Mouse (Mus musculus) heart, postnatal 36 days (tissue): Measurements from ENCODE around the gene Zfp2. TPM values are rescaled to one million over a fixed set of nuclear protein-coding genes. Genes with fewer than 3 reads are reported as not detected.

Source experiments
- DNase-seq, 2 experiments: peaks; one replicate each; pipeline ENCODE4 v3.0.0; 2021 to 2022
- intact Hi-C: fragments of 180-260 bp; cut with DNase I; formaldehyde crosslinking; loops from one replicate; pipeline ENCODE4 v1.15.1; 2025
- total RNA-seq, 2 experiments: library from RNA; stranded (reverse); gene quantifications; 2 replicates each; pipeline ENCODE4 v1.2.3; 2021

Zfp2 gene
- 1 to 10 TPM; 3.1 TPM for total RNA-seq

- intact Hi-C loops = loop anchor here (5.0 kb wide), 1 partner anchor 73 kb away; the partner anchor contains the start of gene Zfp879
- peak; percentile 87 to 88 for DNase-seq
Observed at GRCm38 (mm10) chr11:50915671-50916320, at the start of gene Zfp2. Zfp2 (minus strand) TSS chr11:50916165.

GRCm38 (mm10) chr11:50964886-50965285 is 48.9 kb upstream of the Zfp2 start:
- no peak for DNase-seq
- intact Hi-C loops = no loop called here

- no peak for DNase-seq
- intact Hi-C loops = no loop called here
Observed at GRCm38 (mm10) chr11:50953665-50954064, 37.7 kb upstream of the Zfp2 start, which contains the start of gene Prop1. Prop1 (minus strand) TSS chr11:50953765.

- intact Hi-C loops = no loop called here
- no peak for DNase-seq
Observed at GRCm38 (mm10) chr11:50952290-50952689, 36.3 kb upstream of the Zfp2 start.

- intact Hi-C loops = loop anchor here (5.0 kb wide), 1 partner anchor 589 kb away; no protein-coding TSS in a partner anchor
- no peak for DNase-seq
Observed at GRCm38 (mm10) chr11:50943506-50943905, 27.5 kb upstream of the Zfp2 start, which contains the start of gene 4933414I15Rik. 4933414I15Rik (minus strand) TSS chr11:50943765.

- intact Hi-C loops = loop anchor here (5.0 kb wide), 1 partner anchor 590 kb away; no protein-coding TSS in a partner anchor
- DNase-seq = no peak
Observed at GRCm38 (mm10) chr11:50942386-50942785, 26.4 kb upstream of the Zfp2 start.

GRCm38 (mm10) chr11:50939621-50940366 is 23.8 kb upstream of the Zfp2 start:
- DNase-seq = peak; percentile 5 to 12
- intact Hi-C loops = loop anchor here (1.0 to 5.0 kb wide), 2 partner anchors 94 to 593 kb away; no protein-coding TSS in a partner anchor

- intact Hi-C loops = no loop called here
- no peak for DNase-seq
Observed at GRCm38 (mm10) chr11:50938435-50938834, 22.5 kb upstream of the Zfp2 start.

GRCm38 (mm10) chr11:50932040-50932439 is 16.1 kb upstream of the Zfp2 start:
- intact Hi-C loops = loop anchor here (5.0 kb wide), 2 partner anchors 105 to 330 kb away; partner anchors contain the start of genes BC049762, Clk4 and Zfp354c
- DNase-seq = no peak

- DNase-seq = peak; percentile 69 to 73
- intact Hi-C loops = loop anchor here (2.0 to 5.0 kb wide), 3 partner anchors 104 to 331 kb away; partner anchors contain the start of genes BC049762, Clk4, Zfp354a and Zfp354c
Observed at GRCm38 (mm10) chr11:50931451-50931866, 15.5 kb upstream of the Zfp2 start, which contains the start of gene Zfp354b. Zfp354b (minus strand) TSS chr11:50931633.

GRCm38 (mm10) chr11:50931021-50931420 is 15.1 kb upstream of the Zfp2 start:
- intact Hi-C loops = loop anchor here (2.0 to 5.0 kb wide), 3 partner anchors 104 to 331 kb away; partner anchors contain the start of genes BC049762, Clk4, Zfp354a and Zfp354c
- no peak for DNase-seq

- DNase-seq = no peak
- intact Hi-C loops = loop anchor here (2.0 to 5.0 kb wide), 3 partner anchors 103 to 332 kb away; partner anchors contain the start of genes BC049762, Clk4, Zfp354a and Zfp354c
Observed at GRCm38 (mm10) chr11:50930469-50931014, 14.6 kb upstream of the Zfp2 start.

- no peak for DNase-seq
- intact Hi-C loops = no loop called here
Observed at GRCm38 (mm10) chr11:50914461-50914860, 1.5 kb downstream of the Zfp2 start.

GRCm38 (mm10) chr11:50913301-50913700 is 2.7 kb downstream of the Zfp2 start:
- intact Hi-C loops = no loop called here

GRCm38 (mm10) chr11:50908136-50908535 is 7.8 kb downstream of the Zfp2 start:
- intact Hi-C loops = no loop called here
- DNase-seq = no peak

More at GRCm38 (mm10) chr11:50913301-50913700, 2.7 kb downstream of the Zfp2 start:
- no peak for DNase-seq

- intact Hi-C loops = no loop called here
- DNase-seq = no peak
Observed at GRCm38 (mm10) chr11:50897359-50897758, 18.6 kb downstream of the Zfp2 start.

GRCm38 (mm10) chr11:50892441-50892840 is 23.5 kb downstream of the Zfp2 start:
- intact Hi-C loops = no loop called here
- DNase-seq = no peak

- peak; percentile 82 for DNase-seq
- intact Hi-C loops = no loop called here
Observed at GRCm38 (mm10) chr11:50887390-50888128, 28.4 kb downstream of the Zfp2 start, which contains the start of gene Zfp454. Zfp454 (minus strand) TSS chr11:50887651.

- intact Hi-C loops = no loop called here
Observed at GRCm38 (mm10) chr11:50886933-50887293, 29.1 kb downstream of the Zfp2 start.

More at GRCm38 (mm10) chr11:50886933-50887293, 29.1 kb downstream of the Zfp2 start:
- peak in 1 of 2 experiments; percentile 7 for DNase-seq
